Mouse (Mus musculus): Measurements from ENCODE around the gene Mlh3. TPM values are rescaled to one million over a fixed set of nuclear protein-coding genes. Genes with fewer than 3 reads are reported as not detected.

Mlh3 gene
- total RNA-seq, 1 experiment from 2014 or later = 9.3 TPM

DNA sequence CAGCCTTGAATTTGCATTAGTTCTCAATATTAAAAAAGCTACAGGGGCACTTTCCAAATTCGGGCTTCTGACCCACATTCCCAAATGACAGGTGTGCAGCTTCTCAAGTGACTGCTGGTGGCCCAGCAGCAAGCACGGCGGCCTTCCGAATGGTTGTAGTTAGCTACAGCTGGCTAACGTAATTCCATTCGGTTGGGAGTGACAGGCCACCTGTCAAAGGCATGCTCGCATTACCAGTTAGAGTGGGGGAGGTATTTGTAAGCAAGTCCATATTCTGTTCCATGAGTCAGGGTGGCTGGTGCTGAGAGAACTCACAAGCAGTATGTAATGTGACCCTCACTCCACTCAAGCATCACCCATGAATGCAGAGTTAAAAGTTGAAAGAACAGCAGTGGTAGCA, 43.2 kb downstream of the Mlh3 start:
- no peak for DNase-seq

DNA sequence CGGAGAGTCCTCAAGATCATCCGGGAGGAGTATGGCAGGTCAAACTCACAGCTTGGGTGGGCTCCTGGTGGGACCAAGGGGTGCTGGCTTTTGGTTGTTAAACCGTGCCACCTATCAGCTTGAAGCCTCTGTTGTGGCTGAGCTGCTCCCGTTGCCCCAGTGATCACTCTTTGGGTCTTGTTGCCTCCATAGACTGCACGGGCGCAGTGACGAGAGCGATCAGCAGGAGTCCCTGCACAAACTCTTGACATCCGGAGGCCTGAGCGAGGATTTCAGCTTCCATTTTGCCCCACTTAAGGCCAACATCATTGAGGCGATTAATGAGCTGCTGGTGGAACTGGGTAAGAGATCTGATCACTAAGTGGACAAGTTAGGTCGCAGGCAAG, 50.5 kb downstream of the Mlh3 start:
- peak; percentile 56 for DNase-seq

DNA sequence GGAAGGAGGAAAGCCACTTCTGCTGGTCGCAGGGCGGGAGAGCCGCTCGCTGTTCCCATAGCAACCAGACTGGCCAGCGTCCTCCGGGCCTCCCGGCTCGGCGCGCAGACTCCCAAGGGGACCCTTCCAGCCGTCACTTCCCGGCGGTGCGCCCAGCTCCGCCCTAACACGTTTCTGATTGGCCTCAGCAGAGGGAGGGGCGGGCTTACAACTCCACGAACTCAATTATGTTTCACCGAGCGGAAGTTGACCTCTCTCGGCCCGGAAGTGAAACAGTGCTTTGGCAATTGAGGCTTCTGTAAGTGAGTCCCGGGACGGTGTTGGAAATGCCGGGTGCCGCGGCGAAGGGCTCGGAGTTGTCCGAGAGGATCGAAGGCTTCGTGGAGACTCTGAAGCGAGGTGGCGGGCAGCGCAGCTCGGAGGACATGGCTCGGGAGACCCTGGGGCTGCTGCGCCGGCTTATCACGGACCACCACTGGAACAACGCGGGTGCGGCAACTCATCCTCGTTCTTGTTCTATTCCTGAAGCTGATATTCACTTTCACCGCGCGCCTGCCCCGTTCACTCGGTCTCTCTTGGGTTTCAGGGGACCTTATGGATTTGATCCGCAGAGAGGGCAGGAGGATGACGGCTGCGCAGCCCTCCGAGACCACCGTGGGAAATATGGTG, 51.0 kb downstream of the Mlh3 start, which contains the start of gene Eif2b2:
Gene Eif2b2 (plus strand): TSS at position 246 of the 669 bp plus-strand sequence.
- DNase-seq = peak; percentile 99

DNA sequence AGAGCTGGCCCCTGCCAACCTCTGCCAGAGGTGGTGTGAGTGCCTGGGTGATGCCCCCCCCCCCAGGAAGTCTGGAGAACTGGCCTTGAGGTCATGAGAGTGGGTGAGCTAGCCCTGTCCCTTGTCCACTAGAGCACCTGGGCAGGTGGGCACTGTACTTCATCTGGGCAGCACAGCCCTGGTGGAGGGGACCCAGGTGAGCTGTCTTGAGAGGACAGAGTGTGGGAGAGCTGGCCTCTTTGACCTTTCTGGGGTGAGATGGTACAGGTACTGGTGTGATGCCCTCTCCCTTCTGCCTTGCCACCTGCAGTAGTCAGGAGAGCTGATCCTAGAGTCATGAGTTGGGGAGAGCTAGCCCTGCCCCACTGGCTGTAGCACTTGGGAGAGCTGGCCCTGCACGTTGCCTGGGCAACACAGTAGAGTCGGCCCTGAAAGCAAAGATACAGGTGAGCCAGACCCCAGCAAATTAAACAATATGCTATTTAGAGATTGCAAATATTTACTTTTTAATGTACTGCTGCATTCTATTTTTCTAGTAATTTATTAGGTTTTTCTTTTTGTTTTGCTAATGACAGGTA, 52.6 kb downstream of the Mlh3 start:
- DNase-seq = no peak

DNA sequence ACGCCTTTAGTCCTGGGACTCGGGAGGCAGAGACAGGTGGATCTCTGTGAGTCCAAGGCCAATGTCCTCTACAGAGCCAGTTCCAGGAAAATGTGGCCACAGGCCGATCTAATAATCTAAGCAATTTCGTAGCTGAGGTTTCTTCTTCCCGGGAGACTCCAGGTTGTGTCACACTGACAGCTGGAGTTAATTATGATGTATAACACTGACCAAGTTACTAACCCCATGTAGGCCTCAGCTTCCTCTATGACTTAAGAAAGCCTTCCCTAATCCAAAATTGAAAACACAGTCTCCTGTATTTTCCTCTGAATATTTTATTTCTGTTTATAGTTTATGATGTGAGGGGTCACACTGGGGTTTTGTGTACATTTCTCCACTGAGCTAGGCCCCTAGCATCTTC, 55.4 kb downstream of the Mlh3 start:
- no peak for DNase-seq

DNA sequence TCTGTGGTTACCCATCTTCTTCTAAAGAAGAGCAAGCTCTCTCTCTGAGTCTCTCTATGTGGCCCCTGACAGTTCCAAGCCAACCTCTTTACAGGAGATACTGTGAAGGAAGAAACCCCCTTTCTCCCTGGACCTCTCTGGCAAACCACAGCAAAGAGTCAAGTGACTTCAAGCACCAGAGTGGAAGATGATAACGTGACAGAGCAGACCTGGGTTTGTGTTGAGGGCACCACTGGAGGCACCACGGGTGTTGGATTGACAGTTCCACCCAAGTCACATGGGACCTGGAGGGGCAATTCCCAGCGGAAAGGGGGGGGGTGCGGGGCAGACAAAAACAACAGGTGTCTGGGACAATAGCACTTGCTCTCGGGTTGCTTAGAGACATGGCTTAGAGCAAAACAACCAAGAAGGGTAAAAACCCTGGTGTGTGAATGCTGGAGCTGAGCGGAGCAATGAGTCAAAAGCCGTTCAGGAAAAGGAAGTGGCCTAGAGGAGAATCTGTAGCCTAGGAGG, 61.7 kb downstream of the Mlh3 start:
- no peak for DNase-seq

DNA sequence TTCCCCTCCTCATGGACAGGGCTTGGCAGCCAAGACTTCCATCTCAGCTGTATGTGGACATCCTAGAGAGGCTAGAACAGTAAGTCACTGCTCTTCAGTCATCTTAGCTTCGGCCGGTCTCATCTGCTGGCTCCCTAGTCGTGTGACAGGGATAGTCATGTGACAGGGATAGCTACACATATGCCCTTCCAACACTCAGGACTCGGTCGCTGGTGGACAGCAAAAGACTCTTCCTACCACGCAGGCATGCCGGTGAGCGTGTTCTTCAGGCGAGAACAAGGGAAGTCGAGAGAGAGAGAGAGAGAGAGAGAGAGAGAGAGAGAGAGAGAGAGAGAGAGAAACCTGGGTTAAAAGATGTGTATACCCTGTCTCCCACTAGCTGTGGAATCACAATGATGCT, 65.0 kb downstream of the Mlh3 start:
- no peak for DNase-seq

DNA sequence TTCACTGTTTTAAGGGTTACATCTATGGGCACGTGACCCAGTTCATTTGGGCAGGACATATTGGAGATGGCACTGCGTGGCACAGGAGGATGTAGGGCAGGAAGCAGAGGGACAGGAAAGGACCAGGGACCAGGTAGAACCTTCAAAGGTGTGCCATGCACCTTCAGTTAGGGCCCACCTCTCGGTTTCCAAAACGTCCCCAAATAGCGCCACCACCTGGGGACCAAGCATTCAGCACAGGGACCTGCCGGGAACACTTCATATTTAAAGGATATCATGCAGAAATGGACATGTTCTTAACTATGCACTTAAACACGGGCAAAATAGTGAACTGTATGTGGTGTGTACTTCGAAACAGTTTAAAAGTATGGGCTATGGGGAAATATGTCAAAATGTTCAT, 66.3 kb downstream of the Mlh3 start:
- peak; percentile 15 for DNase-seq

DNA sequence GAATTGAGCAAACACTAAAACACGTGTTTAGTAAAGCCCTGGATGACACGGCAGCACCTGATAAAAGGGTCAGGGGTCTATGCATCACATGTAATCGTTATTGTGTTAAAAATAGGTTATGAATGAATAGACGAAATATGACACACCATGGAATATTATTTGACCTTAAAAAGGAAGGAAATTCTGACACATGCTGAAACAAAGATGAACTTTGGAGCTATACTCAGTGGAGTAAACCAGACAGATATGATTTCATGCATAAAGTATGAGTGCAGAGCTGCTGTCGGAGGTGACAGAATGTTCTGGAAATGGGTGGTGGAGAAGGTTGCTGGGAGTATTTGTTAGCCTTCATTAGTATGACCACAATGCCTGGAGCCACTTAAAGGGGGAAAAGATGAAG, 66.7 kb downstream of the Mlh3 start:
- DNase-seq = no peak

DNA sequence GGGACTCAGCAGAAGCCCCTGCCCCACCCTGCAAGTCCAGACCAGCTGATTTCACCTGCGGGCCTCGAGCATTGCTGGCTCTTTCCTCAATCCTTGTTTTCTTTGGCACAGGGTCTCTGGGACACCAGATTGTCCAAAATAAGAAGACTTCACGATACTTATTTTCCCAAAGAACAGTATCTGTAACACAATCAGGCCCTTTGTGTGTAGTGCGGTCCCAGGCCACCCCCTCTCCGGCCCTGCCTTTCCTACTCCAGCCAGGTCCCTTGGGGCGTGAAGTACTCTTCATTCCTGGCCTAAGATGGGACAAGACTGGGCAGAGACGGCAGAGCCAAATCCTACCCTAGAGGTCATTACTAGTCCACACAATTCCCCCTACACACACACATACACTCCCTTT, 68.2 kb downstream of the Mlh3 start:
- no peak for DNase-seq

DNA sequence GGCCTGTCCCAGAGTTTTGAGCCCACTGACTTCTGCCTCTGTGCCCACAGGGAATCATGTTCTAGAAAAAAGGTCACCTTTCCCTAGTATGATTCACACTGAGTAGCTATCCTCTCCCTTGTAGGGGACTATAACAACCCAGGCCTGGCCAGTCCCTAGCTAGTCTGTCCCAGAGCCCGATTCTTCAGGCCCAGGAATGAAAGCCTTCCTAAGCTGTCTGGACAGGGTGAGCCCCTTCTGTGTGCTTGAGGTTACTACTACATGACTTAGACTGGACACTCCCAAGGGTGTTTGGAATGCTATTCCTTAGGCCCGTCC, 68.6 kb downstream of the Mlh3 start:
- no peak for DNase-seq

DNA sequence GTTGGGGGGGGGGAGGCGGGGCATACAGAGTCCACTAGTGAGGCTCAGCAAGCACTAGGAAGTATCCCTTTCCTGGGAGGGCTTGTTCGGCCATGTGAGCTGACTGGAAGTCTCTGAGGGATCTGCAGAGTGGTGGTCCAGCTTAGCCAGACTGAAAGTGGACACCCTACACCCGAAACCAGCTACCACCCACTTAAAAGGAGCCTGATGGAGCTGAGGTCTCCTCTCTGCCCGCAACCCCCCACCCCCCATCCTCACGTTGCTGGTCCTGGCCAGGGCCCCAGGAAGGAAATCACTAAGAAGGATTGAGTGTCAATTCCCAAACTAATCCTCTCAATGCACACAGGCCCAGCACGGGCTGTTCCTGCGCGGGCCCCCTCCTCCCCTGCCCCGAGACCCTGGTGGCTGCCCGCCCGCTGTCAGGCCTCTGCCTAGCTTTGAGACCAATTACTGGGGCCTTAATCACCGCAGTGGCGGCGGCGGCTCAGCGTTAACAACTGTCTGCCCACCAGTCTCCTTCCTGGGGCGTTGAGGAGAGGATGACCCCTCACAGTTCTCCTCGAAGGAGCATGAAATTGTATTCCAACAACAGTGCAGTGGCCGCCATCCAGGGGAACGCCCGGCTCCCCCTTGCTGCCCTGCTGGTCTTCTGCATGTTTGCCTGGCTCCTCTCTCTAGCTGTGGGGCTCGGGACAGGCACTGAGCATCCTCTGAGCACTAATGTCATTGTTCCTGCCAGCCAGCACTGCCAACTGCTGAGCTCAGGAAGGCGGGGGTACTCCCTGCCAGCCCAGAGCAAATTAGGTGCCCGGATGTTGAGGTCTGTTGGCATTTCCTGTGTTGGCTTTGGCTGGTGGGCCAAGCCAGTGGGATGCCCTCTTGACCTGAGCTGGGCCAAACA, 69.2 kb downstream of the Mlh3 start:
- DNase-seq = peak; percentile 48

DNA sequence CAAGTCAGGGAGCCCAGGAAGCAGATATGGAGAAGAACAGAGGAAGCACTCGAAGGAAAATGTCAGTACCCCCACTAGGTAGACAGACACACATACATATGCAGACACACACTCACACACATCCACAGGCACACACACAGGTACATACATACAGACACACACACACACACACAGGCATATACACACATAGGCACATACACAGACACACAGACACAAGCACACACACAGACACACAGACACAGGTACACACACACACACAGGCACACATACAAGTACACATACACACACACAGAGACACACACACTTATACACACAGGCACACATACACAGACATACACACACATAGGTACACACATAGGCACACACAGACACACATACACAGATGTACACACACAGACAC, 70.4 kb downstream of the Mlh3 start:
- no peak for DNase-seq

DNA sequence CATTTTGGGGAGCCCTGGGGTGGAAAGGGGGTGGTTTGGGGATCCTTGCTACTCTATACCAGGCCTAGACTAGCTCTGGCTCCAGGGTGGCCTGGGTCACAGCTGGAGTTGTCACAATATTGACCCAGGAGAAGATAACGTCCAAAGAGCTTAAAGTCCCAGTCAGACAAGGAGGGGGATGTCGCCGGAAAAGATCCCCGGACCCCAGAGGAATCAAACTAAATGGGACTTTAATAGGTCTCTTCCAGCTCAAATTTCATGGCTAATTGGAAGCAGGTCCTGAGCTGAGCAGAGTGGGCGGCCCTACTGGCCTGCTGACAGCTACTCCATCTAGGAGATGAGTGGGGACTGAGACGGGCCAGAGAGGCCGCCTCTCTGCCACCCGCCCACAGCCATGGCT, 72.5 kb downstream of the Mlh3 start:
- no peak for DNase-seq

DNA sequence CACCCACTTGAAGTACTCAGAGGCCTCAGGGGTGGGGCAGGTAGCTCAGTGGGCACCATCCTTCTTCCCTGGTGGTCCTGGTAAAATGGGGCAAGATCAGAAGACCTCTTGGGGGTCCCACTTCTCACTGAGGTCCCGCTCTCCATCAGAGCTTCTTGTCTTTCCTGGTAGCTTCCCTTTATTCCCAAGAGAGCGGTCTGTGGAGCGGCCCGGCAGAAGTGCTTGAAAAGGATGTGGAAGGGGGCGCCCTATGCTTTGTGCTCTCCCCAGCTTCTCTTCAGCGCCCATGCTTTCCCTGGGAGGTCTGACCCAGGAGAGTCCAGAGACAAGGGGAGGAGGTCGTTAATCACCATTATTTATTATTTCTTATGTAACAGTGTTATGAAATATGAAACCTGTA, 73.0 kb downstream of the Mlh3 start:
- no peak for DNase-seq

DNA sequence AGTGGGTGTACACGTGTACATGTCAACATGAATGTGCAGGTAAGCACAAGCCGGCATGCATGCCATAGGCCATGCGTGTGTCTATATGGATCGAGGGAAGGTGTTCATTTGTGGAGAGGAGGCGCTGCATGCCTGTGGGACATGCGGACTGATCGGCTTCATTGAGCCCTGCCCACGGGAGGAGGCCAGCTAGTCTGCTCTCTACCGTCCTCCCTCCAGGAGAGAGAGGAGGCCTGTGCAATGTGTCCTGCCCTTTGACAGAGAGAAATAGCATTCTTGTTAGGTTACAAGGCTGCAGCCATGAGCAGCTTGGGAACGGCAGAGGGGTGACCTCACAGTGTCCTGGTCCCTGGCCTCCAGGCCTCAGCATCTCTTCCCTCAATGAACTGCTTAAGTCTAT, 74.2 kb downstream of the Mlh3 start:
- DNase-seq = no peak

DNA sequence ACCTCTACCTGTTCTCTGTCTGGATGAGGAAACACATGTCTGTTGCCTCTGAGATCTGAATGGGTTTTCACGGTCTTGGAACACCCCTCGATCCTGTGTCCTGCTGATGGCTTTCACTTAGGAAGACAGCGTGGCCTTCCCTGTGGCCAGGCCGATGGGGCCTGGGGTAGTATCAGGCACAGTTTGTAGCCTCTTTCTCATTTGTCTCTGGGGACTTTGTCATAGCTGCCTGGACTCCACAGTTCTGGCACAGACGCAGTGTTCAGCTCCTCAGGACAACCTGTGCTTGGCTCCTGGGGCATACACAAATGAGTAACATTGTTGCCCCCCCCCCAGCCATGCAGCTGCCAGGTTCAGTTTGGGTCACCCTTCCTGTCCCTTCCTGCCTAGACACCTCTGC, 75.3 kb downstream of the Mlh3 start:
- DNase-seq = no peak

DNA sequence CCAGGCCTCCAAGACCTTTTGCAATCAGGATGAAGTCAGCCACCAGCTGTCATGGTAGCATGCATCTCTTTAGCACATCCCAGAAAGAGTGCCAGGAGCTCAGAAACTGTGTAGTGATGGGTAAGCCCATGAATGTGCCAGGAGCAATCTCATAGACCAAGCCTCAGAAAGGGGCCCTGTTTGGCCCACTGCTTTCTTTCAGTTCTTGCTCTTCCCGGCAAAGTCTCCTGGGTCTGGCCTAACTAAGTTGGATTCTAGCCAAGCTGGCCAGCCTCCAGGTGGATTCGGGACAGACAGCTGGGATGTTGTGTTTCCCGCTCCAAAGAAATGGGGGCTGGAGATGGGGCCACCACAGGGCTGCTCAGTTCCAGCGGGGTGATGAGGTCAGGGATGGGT, 75.8 kb downstream of the Mlh3 start:
- peak; percentile 82 for DNase-seq

DNA sequence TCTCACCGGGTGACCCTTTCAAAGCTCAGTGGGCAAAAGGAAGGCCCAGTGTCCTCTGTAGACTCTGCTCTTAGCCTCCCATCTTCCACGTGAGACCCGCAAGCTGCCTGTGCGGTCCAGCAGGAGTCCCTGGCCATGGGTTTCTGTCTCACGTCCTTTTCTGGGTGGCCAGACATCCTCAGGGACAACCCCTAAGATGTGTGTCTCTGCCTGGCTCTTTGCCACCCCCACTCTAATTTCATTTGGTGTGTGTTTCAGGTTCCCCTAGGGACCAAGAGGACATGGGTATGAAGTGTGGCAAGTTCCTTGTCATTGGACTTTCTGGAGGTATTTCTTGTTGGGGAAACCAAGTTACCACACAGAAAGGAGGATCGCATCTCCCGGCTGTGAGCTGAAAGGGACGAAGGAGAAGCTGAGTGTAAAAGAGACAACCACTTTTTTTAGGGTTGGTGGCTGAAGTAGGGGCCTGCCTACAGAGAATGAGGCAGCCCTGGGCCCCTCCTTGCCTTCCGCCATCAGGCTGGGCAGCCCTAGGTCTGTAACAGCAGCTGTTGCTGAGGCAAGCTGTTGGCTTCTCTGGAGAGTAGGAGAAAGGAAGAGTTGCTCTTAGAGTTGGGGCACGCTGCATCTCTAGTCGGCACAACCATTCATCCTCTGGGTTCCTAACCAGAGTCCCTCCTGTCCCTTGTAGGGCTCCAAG, 76.3 kb downstream of the Mlh3 start:
- DNase-seq = no peak

DNA sequence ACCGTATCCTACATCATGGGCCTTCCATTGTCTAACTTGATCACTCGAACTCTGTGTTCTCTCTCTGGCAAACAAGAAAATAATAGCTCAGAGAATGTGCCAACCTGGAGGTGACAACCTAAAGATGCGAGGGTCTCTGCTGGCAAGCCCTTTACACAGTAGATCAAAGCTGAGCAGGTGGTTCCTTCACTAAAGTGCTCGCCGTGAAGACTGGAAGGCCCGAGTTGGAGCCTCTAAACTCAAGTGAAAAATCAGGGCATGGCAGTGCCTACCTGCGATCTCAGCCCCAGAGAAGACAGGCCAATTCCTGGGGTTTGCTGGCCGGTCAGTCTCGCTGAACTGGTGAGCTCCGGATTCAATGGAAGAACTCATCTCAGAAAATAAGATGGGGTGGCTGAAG, 77.3 kb downstream of the Mlh3 start:
- DNase-seq = no peak

DNA sequence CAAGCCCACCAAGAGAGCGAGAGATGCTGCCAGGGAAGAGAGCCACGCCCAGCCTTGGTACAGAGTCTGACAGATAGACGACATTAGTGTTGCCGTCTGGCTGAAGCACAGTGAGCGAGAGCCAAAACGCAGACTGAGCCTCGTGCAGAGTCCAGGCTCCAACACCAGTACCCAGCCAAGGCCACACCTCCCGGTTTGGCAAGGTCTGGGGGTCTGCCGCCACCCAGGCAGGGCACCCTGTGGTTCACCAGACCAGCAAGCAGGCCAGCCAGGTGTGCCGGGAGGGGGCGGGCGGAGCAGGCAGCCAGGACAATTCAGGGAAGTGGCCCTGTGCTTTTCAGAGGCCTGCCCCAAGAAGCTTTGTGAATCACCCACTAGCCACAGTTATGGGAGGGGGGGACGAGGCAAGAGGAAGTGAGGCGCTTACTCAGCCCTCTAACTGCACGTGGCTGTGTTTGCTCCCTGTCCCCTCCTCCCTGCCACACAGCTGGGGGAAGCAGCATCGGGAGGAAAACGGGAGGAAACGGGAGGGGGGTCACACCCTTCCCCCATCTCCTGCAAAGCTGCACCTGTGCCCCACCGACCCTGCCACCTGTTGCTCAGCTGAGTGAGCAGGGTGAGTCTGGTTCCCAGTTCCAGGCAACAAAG, 77.8 kb downstream of the Mlh3 start:
- DNase-seq = peak; percentile 47

DNA sequence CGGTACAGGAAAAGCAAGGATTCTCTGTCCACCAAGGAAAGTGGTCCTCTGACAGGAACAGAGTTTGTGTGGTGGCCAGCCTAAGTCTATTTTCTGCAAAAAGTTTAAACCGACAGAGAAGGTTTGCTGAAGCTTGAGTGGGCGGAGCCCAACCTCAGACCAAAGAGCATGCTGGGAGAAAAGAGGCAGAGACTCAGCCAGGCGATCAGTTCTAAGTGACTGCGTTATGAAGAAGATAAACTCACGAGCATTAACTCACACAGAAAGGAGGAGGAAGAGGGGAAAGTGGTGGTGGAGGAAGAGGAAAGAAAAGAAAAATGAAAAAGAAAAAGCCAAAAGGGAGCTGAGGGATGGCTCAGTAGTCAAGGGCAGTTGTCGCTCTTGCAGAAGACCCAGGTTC, 80.1 kb downstream of the Mlh3 start:
- no peak for DNase-seq
